Mouse (Mus musculus) 416B (cell line): ENCODE data around the gene Sfr1.

Experiments used
- DNase-seq: peaks from one replicate; pipeline ENCODE4 v3.0.0; 2011; ENCODE audit warnings: low read depth

Sfr1 gene

DNA sequence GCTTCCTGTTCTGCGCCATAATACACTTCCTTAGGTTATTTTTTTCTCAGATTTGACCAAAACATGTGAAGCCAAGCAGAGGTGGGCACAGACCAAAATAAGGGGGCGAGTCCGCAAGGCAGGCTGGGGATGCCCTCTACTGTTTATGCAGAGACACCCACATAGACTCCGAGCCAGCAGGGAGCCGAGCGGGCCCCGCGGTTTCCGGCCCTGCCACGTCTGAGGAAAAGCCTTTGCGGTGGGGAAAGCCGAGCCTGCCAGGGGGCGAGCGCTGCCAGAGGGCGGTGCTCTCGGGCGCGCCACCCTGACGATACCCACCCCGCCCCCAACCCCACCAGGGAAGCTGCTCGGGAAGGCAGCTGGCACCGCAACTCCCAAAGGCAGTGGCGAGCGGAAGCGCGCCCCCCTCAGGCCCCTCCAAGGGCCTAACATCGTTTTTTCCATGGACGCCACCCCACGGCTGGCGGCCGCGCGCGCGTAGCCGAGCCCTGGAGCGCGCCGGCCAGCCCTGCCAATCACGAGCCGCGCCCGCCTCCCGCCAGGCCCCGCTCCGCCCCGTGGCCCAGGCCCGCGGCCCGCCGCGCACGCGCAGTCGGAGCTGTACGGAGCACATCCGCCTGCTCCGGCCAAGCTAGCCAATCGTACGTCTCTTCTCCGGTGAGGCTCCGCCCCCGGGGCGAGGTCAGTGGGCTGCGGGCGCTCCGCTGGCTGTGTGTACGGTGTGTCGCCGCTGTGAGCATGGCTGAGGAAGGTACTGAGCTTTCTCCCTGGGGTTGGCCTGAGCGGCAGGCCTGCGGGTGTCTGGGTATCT lies at the start of gene Sfr1:
Sfr1 (plus strand) TSS at position 612 of the 811 bp plus-strand sequence.
- peak; percentile 95 for DNase-seq

DNA sequence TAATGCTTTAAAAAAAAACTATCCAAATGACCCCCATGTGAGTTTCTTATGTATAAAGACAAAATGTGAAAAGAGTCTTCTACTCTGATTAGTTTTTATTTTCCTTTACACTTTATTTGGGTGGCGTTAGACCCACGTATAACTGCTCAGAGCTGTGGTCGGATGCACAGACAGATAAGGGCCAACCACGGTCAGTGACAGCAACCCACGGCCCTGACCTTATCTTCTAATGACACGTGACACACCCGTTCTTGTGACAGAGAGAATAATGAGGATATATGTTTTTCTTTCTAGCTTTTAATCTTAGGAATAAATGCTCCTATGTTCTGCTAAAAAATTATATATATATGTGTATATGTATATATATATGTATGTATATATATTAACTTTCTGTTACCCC lies 41.9 kb upstream of the Sfr1 start:
- DNase-seq = peak; percentile 69

GRCm38 (mm10) chr19:47691994-47692393 lies 39.5 kb upstream of the Sfr1 start, which contains the start of gene Col17a1:
Gene Col17a1 (minus strand): TSS chr19:47692094.
- DNase-seq = no peak

DNA sequence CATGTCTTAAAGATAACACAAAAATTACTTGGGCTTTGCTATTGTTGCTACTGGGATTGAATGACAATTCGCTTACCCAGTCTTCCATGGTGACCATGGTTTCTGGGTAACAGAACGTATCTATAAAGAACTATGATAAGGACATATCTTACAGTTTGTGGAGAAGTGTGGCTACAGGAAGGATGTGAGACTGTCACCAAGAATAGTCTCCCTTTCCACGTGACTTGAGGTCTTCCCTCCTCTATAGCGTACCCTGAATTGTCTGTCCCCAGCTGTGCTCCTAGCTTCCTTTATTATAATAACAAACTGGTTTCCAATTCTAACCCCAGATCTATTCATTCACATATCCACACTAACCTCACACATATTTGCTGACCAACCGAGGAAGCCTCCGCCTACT lies 35.8 kb upstream of the Sfr1 start:
- peak; percentile 80 for DNase-seq

DNA sequence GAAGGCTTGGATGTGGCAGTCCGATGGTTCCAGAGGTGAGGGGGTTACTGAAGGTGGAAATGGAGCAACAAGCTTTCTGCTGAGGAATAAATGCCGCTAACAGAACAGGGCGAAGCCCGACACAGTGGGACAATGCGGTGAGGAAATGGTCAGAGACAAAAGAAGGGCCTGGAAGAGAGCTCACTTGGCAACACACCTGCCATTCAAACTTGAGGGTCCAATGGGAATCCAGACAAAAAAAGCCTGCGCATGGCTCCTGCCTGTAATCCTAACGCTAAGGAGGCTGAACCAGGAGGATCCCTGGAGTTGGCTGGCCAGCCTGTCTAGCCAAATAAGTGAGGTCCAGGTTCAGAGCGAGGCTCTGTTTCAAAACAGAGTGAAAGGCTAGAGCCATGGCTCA lies 35.1 kb upstream of the Sfr1 start:
- peak; percentile 12 for DNase-seq

DNA sequence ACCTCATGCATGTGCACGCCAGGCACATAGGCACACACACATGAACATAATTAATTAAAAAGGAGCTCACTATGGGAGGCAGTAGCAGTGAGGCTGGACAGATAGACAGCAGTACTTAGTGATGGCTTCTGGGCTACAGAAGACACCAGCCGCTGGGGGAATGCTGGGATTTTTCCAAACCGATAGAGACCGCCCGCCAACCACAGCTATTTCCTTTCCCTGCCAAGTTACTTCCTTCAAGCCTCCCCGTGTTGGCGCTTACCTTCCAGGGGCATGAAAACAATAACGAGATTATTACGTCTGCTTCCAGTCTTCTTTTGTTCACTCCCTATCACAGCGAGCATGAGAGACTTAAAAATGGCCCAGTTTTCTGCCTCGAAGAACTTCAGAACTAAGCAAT lies 34.4 kb upstream of the Sfr1 start:
- peak; percentile 80 for DNase-seq

- no peak for DNase-seq
Observed at GRCm38 (mm10) chr19:47698266-47698665, 33.2 kb upstream of the Sfr1 start.

DNA sequence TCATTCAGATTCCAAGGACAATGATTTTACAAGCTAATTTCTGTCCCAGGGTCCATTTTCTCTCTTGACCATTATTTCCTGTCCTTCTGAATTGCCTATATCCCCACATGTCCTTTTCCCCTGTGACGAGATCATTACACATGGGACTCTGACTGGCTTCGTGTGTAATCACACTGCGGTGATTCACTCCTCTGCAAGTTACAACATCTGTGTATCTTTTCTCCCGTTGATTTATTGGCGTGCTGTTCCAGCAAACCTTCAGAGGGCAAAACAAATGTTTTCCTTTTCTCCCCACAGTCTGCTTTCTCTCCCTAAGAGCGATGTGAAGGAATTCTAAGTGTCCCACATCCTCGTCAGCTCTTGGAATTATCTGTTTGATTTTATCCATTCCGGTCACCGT lies 31.7 kb upstream of the Sfr1 start:
- DNase-seq = peak; percentile 42

DNA sequence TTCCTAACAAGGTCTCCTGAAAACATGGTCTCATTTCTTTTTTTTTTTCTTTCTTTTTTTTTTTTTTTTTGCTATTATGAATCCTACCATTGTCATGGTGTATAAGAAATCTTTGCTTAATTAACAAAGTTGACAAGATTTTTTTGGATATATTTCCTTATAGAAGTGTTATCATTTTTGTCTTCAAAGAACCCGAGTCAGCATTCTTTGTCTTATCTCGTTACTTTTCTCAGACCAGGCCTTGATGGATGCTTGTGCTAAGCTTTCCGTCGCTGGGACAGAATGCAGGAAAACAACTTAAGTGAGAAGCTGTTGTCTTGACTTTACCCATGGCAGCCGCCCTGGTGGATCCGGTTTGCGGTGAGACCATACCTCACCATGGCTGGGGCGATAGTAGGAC lies 31.0 kb upstream of the Sfr1 start:
- no peak for DNase-seq

DNA sequence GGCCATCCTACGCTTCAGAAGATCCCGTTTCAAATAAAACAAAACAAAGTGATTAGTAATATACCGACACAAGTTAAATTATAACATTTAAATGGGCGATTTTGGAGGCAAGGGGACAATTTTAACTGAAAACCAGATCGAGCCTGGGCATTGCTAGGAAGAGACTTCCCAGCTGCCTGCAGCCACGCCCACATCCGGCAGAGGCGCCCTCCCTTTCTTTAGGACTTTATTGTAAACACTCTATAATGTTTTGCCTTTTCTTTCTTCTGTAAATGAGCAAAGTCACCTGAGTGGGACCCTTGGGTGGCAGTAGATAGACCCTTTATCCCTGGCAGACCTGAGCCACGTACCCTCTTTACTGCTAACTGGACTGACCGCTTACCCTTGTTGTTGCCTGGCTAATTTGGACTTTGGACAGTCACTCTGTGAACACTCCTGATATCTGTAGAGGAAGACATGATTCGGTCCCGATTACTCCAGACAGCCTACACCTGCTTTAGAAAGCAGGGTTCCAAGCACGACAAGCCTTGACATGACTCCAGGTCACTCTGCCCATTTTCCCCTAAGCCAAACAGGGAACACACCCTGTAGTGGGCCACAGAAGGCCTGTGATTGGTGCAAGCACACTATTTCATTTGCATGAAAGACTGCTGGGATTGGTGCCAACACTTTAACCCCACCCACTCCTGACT lies 26.3 kb upstream of the Sfr1 start:
- DNase-seq = peak; percentile 58

DNA sequence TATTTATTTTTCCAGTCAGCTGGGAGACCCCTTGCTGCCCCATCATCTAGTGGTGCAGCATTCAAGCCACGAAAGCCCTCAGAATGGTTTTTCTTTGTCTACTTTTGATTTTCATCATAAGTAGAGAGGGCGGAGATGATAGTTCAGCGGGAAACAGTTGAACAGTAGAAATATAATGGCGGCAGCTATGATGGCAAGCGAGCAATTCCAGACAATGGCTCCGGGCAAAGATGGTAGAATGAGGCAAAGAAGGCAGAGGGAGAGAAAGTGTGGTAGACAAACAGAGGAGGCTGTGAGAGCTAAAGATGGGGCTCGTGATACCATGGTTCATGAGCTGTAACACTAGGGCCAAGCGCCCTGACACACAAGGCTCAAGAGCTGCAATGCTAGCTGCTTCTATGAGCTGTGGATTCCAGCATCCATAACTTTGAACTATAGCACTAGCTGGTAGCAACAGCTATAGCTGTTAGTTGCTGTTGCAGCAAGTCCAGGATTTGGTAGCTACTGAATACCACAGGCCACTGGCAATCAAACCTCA lies 25.6 kb upstream of the Sfr1 start:
- DNase-seq = no peak

- no peak for DNase-seq
Observed at GRCm38 (mm10) chr19:47710376-47710775, 21.1 kb upstream of the Sfr1 start.

DNA sequence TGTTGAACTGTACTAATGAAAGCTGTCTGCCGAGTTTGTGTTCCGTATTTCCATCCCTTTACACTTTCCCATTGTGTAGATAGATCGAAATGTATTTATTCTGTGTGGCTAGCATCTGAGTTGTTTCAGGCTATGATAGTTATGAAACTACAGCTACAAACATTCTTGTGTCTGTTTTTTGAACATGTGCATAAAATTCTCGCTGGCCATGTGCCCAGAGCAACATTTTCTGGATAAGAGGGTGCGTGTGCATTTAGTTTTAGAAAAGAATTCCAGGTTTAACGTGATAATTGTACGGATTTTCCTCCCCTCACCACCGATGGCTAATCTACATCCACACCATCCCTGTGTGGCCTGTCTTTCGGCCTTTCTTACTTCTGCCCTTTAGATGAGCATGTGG lies 18.0 kb upstream of the Sfr1 start:
- DNase-seq = no peak

GRCm38 (mm10) chr19:47716144-47716543 lies 15.3 kb upstream of the Sfr1 start:
- no peak for DNase-seq

- DNase-seq = no peak
Observed at GRCm38 (mm10) chr19:47719147-47719546, 12.3 kb upstream of the Sfr1 start.

DNA sequence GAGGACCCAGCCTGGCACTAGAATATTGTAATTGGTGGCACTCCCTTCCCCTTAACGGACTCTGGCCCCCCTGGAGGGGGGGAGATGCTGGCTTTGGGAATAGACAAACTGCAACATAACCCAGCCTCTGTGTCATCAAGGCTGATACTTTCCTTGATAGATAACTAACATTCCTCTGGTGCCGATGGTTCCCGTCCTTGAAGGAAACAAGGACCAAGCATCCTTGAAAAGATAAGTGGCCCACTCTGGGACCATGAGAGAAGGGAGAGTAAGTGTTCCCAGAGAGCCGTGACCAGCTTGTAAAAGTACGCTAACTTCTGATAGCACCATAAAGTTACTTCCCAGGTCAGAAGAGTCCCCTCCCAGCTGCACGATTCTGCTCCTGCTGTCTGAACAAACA lies 9.0 kb upstream of the Sfr1 start:
- DNase-seq = no peak

- DNase-seq = no peak
Observed at GRCm38 (mm10) chr19:47724903-47725302, 6.6 kb upstream of the Sfr1 start.

DNA sequence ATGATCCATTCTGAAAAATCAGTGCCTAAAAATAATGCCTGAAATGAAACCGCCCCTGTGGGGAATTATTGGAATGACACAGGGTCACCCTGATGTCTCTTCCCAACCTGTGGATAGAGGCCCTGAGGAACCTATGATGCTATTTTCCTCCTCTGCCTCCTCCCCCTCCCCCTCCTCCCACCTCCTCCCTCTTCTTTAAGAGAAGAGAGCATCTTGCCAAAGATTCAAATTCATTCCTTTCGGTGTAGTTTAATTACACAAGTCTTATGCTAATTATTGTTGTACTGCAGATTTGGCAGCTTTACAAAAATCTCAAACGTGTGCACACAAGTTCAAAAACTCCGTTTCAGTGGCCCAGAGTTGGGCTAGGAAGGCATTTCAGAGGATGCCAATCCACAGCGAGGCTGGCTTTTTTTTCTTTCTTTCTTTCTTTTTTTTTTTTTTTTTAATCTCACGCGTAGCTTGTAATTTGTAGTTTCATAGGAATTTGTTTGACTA lies 5.8 kb upstream of the Sfr1 start:
- DNase-seq = no peak

DNA sequence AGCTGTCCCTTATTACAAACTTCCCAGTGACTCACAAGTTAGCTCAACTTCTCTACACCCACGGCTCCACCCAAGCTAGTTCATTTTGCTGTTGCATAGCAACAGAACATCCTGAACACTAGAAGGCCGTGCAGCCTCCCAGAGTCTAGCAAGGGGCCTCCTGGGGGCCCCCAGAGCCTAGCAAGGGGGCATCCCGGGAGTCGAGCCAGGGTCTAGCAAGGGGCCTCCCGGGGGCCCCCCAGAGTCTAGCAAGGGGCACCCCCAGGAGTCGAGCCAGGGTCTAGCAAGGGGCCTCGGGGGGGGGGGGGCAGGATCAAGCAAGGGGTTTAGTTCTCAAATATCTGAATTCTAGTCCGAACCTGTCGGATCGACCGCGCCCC lies 801 bp upstream of the Sfr1 start:
- peak; percentile 92 for DNase-seq

DNA sequence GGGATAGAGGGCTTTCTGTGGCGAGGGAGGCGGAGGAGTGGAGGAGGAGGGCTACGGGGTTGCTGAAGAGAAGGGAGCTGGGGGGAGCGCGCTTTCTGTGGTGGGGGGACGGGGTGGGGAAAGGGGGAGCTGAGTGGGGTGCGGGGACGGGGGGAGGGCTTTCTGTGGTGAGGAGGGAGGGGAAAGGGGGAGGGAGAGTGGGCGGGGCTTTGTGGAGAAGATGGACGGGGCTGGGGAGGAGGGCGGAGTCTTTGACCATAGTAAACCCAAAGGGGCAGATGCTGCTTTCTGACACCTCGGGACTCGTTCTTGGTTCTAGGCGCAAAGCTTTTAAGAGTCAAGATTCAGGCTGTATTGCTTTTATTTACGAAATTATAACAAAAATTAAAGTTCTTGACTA lies 449 bp downstream of the Sfr1 start:
- peak; percentile 84 for DNase-seq

DNA sequence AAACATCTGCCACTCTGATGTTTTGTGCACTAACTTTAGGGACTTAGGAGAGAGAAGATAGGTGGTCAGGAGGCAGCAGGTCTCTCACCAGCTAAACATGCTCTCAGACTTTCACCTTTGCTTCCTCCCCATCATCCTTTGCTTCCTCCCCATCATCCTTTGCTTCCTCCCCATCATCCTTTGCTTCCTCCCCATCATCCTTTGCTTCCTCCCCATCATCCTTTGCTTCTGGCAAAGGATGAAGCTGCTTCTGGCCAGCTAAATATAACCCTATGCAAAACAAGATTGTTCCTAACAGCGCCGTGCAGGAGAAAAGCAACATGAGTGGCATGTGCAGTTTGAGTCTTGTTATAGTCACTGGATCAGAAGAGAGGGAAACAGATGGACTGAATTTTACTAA lies 15.6 kb downstream of the Sfr1 start:
- DNase-seq = no peak

- no peak for DNase-seq
Observed at GRCm38 (mm10) chr19:47748950-47749349, 17.5 kb downstream of the Sfr1 start.

DNA sequence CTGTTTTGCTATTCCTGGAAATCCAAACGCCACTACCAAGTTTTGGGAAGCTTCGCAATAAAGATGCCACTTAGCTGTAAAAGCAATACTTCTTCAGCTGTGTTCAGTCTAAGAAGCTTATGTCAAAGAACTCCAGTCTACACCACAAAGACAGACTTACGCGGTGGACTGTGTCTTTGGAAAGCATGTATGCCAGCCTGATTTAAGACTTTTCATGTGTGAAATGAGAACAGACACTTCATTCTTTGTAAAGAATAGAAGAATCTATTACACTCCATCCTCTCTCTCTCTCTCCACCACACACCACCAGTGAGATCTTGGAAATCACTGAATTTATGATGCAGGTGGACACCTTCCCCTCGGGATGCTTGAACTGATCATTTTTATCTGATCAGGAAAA lies 18.9 kb downstream of the Sfr1 start:
- no peak for DNase-seq
